Comparison of ENCODE assay signal across 11 mouse cellular contexts in the genomic region with DNA sequence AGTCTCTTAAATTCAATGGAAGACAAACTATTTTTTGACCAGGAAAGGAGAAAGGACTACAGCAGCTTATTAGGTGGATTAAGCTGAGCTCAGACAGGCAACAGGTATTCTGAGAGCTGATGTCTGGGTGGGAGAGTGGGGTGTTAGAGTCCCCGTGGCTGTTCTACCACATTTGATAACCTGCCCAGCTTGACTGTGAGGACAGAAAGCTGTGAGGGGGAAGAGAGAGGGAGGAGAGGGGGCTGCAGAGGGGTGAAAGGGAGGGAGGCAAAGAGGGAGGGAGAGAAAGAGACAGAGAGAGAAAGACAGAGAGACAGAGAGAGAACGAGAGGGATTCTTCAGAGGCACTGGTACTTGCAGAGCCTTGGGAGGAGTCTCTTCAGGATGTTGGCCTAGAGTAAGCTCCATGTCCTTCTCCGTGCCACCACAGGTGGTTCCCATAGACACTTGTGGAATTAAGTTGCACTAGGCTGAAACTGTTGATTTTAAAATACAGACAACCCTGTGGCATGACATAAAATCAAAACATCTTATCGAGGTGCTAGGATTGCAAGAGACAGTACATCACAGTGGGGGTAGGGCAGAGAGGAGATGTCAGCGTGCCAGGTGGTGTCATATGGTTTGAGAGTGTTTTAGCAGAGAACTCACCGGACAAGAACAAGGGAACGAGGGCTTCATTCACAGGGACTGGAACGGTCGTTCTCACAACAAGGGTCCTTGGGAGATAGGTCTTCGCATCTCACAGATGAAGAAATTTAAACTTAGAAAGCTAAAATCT.
DNase-seq lines count a peak whose midpoint lies in the region; ATAC-seq and TF ChIP-seq lines count a peak whose summit lies in the region.
"Had no signal": no experiment of that assay in that cellular context is flagged by ENCODE, and none has a peak within 500 bp of the region (broad histone marks: within the 10 kb centered on the region; RNA-seq: fewer than 3 reads in every experiment).

No protein-coding gene starts in this region.

- ATAC-seq in limb, embryonic 12.5 days (ENCODE audit: insufficient number of reproducible peaks, insufficient read depth, low FRiP score, low TSS enrichment, low read depth): no peak
- ATAC-seq in embryonic facial prominence, embryonic 14.5 days (ENCODE audit: low read depth): peak; percentile 26; the same call in 1 of the 2 replicates
- no peak for ATAC-seq in liver, embryonic 12.5 days
- ATAC-seq: intestine, embryonic 15.5 days had no signal

- no peaks in the 10 kb centered on the region for H3K27me3 ChIP-seq in limb, embryonic 12.5 days
- no peaks in the 10 kb centered on the region for H3K27me3 ChIP-seq in limb, embryonic 10.5 days (ENCODE audit: low read depth, poor library complexity, severe bottlenecking)
- H3K27me3 ChIP-seq in cerebellum, adult 2 months (ENCODE audit: control insufficient read depth, insufficient read depth, low read length): no peaks in the 10 kb centered on the region
- H3K27me3 ChIP-seq in embryonic facial prominence, embryonic 14.5 days (replicated peaks; ENCODE audit: control insufficient read depth, insufficient read depth, low read length): no peaks in the 10 kb centered on the region
- no peaks in the 10 kb centered on the region for H3K27me3 ChIP-seq in liver, embryonic 12.5 days (replicated peaks)
- H3K27me3 ChIP-seq: intestine, embryonic 15.5 days; liver, embryonic 13.5 days; neural tube, embryonic 13.5 days had no signal

- no peaks in the 10 kb centered on the region for H3K36me3 ChIP-seq in limb, embryonic 12.5 days
- H3K36me3 ChIP-seq in limb, embryonic 10.5 days: no peaks in the 10 kb centered on the region
- H3K36me3 ChIP-seq in embryonic facial prominence, embryonic 14.5 days (ENCODE audit: control insufficient read depth, insufficient read depth, low read length): no peaks in the 10 kb centered on the region
- H3K36me3 ChIP-seq in liver, embryonic 12.5 days: no peaks in the 10 kb centered on the region
- H3K36me3 ChIP-seq: intestine, embryonic 15.5 days; liver, embryonic 13.5 days; neural tube, embryonic 13.5 days had no signal

- no peak for DNase-seq in gastrocnemius, adult 2 months
- no peak for DNase-seq in gastrocnemius, postnatal 25 days
- DNase-seq in limb, embryonic 10.5 days (ENCODE audit: low spot score): no peak
- peak; percentile 49 to 64 for DNase-seq in cerebellum, adult 2 months
- DNase-seq in embryonic facial prominence, embryonic 14.5 days (ENCODE audit: low spot score): no peak
- DNase-seq in right cerebral cortex, postnatal 10 days (ENCODE audit: low spot score in 2 of 2): no peak
- DNase-seq: liver, embryonic 13.5 days had no signal

- no peak overlapping the region; the same call in 1 of the 2 replicates for H3K4me3 ChIP-seq in gastrocnemius, adult 2 months
- no peak overlapping the region for H3K4me3 ChIP-seq in limb, embryonic 12.5 days (replicated peaks)
- H3K4me3 ChIP-seq in limb, embryonic 10.5 days: no peak overlapping the region
- no peak overlapping the region for H3K4me3 ChIP-seq in cerebellum, adult 2 months (replicated peaks; ENCODE audit: insufficient read depth, low read depth, low read length)
- H3K4me3 ChIP-seq in embryonic facial prominence, embryonic 14.5 days (ENCODE audit: low read depth, low read length): no peak overlapping the region
- H3K4me3 ChIP-seq in liver, embryonic 12.5 days: no peak overlapping the region
- H3K4me3 ChIP-seq: intestine, embryonic 15.5 days; liver, embryonic 13.5 days; neural tube, embryonic 13.5 days had no signal

- 78% methylated on average over 10 of the region's 10 CpGs for WGBS in limb, embryonic 12.5 days
- 82% methylated on average over 10 of the region's 10 CpGs for WGBS in limb, embryonic 10.5 days
- WGBS in cerebellum, adult 2 months: 23% methylated on average over 10 of the region's 10 CpGs
- 54% methylated on average over 10 of the region's 10 CpGs for whole genome bisulfite sequencing in embryonic facial prominence, embryonic 14.5 days
- 63% methylated on average over 10 of the region's 10 CpGs for WGBS in liver, embryonic 12.5 days (ENCODE audit: insufficient replicate concordance)

- peaks cover 30% of the 10 kb centered on the region for H3K4me1 ChIP-seq in limb, embryonic 12.5 days (replicated peaks)
- H3K4me1 ChIP-seq in limb, embryonic 10.5 days: peaks cover 32% of the 10 kb centered on the region
- peaks cover 26% of the 10 kb centered on the region for H3K4me1 ChIP-seq in cerebellum, adult 2 months (ENCODE audit: control insufficient read depth, insufficient read depth, low read length)
- peaks cover 16% of the 10 kb centered on the region; the same call in 1 of the 2 replicates for H3K4me1 ChIP-seq in embryonic facial prominence, embryonic 14.5 days (ENCODE audit: control insufficient read depth, insufficient read depth, low read length)
- no peaks in the 10 kb centered on the region for H3K4me1 ChIP-seq in liver, embryonic 12.5 days
- H3K4me1 ChIP-seq: intestine, embryonic 15.5 days; liver, embryonic 13.5 days had no signal

- no peak for TF ChIP-seq POLR2A in cerebellum, adult 2 months (IDR thresholded peaks at IDR 0.05; ENCODE audit: borderline replicate concordance, insufficient read depth, low read length)

- no peak overlapping the region for H3K9ac ChIP-seq in limb, embryonic 12.5 days (replicated peaks)
- H3K9ac ChIP-seq in embryonic facial prominence, embryonic 14.5 days (ENCODE audit: low read depth, low read length): no peak overlapping the region
- no peak overlapping the region for H3K9ac ChIP-seq in liver, embryonic 12.5 days
- H3K9ac ChIP-seq: intestine, embryonic 15.5 days; liver, embryonic 13.5 days; neural tube, embryonic 13.5 days had no signal

- H3K4me2 ChIP-seq in limb, embryonic 12.5 days: no peak overlapping the region
- H3K4me2 ChIP-seq in embryonic facial prominence, embryonic 14.5 days (ENCODE audit: low read depth, low read length): no peak overlapping the region
- no peak overlapping the region for H3K4me2 ChIP-seq in liver, embryonic 12.5 days
- H3K4me2 ChIP-seq: intestine, embryonic 15.5 days; liver, embryonic 13.5 days; neural tube, embryonic 13.5 days had no signal

- no peaks in the 10 kb centered on the region for H3K9me3 ChIP-seq in limb, embryonic 12.5 days
- H3K9me3 ChIP-seq in limb, embryonic 10.5 days (replicated peaks): no peaks in the 10 kb centered on the region
- no peaks in the 10 kb centered on the region for H3K9me3 ChIP-seq in embryonic facial prominence, embryonic 14.5 days (ENCODE audit: control insufficient read depth, low read length)
- H3K9me3 ChIP-seq in liver, embryonic 12.5 days (replicated peaks): no peaks in the 10 kb centered on the region
- H3K9me3 ChIP-seq: intestine, embryonic 15.5 days; liver, embryonic 13.5 days; neural tube, embryonic 13.5 days had no signal

- peak overlapping the region; percentile 56 for H3K27ac ChIP-seq in gastrocnemius, adult 2 months
- peak overlapping the region; percentile 4; the same call in 1 of the 2 replicates for H3K27ac ChIP-seq in limb, embryonic 12.5 days
- H3K27ac ChIP-seq in limb, embryonic 10.5 days: no peak overlapping the region
- H3K27ac ChIP-seq in cerebellum, adult 2 months (ENCODE audit: insufficient read depth, low read length): no peak overlapping the region
- H3K27ac ChIP-seq in embryonic facial prominence, embryonic 14.5 days (replicated peaks; ENCODE audit: low read depth, low read length): peak overlapping the region; percentile 49
- no peak overlapping the region for H3K27ac ChIP-seq in liver, embryonic 12.5 days
- H3K27ac ChIP-seq: intestine, embryonic 15.5 days; liver, embryonic 13.5 days; neural tube, embryonic 13.5 days had no signal

- TF ChIP-seq CTCF in gastrocnemius, adult 2 months (IDR thresholded peaks at IDR 0.05): no peak
- TF ChIP-seq CTCF in cerebellum, adult 2 months (IDR thresholded peaks at IDR 0.05; ENCODE audit: borderline replicate concordance, insufficient read depth, low read depth, low read length): no peak

- intact Hi-C loops in gastrocnemius, adult 2 months (cut with DNase I): no loop called here

Comparison
In these comparisons a context has a peak if more than half of its experiments do, and no peak if none do; other contexts are left out.
1. H3K27ac ChIP-seq: peak in gastrocnemius, adult 2 months (single experiment), limb, embryonic 12.5 days (single experiment) and embryonic facial prominence, embryonic 14.5 days (single experiment); none in limb, embryonic 10.5 days (single experiment), cerebellum, adult 2 months (single experiment) and liver, embryonic 12.5 days (single experiment).
2. DNase-seq: peak in cerebellum, adult 2 months (2 of 2); none in gastrocnemius, adult 2 months (single experiment), gastrocnemius, postnatal 25 days (single experiment), limb, embryonic 10.5 days (single experiment), embryonic facial prominence, embryonic 14.5 days (single experiment) and right cerebral cortex, postnatal 10 days (0 of 2).